Mouse (Mus musculus) kidney, embryonic 15.5 days (tissue): ENCODE measurements at regions not wholly inside any gene's neighbourhood (a gene's known extent, or its start where the extent isn't known, plus 50 kb on each side); places are given as distances from the start of the nearest gene placed in this dataset.
A peak's percentile ranks its signal among the peaks of the same experiment; 100 is the strongest.
"Not testable (repeated sequence)": the region's sequence is repeated elsewhere in the genome, so short reads cannot be mapped to it uniquely, and the experiment has no call there.

Source experiments
- ATAC-seq: fragments of 200-750 bp; cut with Nextera tagmentation; replicated peaks from 2 replicates; pipeline ENCODE4 v1.8.0; 2017; ENCODE audit warnings: moderate TSS enrichment; ENCODE audit not compliant: low FRiP score
- H3K27ac ChIP-seq: fragments of 300-500 bp; sonication (generic); 2 replicates; pipeline ENCODE4 v1.5.1; 2015; ENCODE audit warnings: mild to moderate bottlenecking, inconsistent platforms
- H3K27me3 ChIP-seq: fragments of 300-500 bp; sonication (generic); 2 replicates; pipeline ENCODE4 v1.6.1; 2015; ENCODE audit warnings: inconsistent platforms
- H3K36me3 ChIP-seq: fragments of 300-500 bp; sonication (generic); 2 replicates; pipeline ENCODE4 v1.6.1; 2015; ENCODE audit warnings: inconsistent platforms
- H3K4me1 ChIP-seq: fragments of 300-500 bp; sonication (generic); 2 replicates; pipeline ENCODE4 v1.6.1; 2015; ENCODE audit warnings: inconsistent platforms
- H3K4me2 ChIP-seq: fragments of 300-500 bp; sonication (generic); 2 replicates; pipeline ENCODE4 v1.6.1; 2015; ENCODE audit warnings: moderate library complexity, mild to moderate bottlenecking, inconsistent platforms
- H3K4me3 ChIP-seq: fragments of 300-500 bp; sonication (generic); replicated peaks from 2 replicates; pipeline ENCODE4 v1.5.1; 2015; ENCODE audit warnings: mild to moderate bottlenecking, inconsistent platforms
- H3K9ac ChIP-seq: fragments of 300-500 bp; sonication (generic); 2 replicates; pipeline ENCODE4 v1.6.1; 2015; ENCODE audit warnings: mild to moderate bottlenecking, inconsistent platforms
- H3K9me3 ChIP-seq: fragments of 300-500 bp; sonication (generic); replicated peaks from 2 replicates; pipeline ENCODE4 v1.6.1; 2016; ENCODE audit warnings: inconsistent platforms
- WGBS: fragments of 180-500 bp; shearing (Covaris S2); methylation state at CpG from one replicate; pipeline ENCODE4 v1.1.7; 2015; ENCODE audit warnings: mixed read lengths; 5-methylcytosine and 5-hydroxymethylcytosine counted together

- no peaks in the 10 kb centered on the region for H3K36me3 ChIP-seq
- H3K27me3 ChIP-seq: no peaks in the 10 kb centered on the region
- no peak overlapping the region for H3K4me3 ChIP-seq
- no peaks in the 10 kb centered on the region for H3K9me3 ChIP-seq
- H3K4me2 ChIP-seq: no peak overlapping the region
- no peak overlapping the region for H3K9ac ChIP-seq
- H3K4me1 ChIP-seq: peaks cover 44% of the 10 kb centered on the region
- no peak overlapping the region for H3K27ac ChIP-seq
- WGBS: 70% methylated on average over 3 of the region's 3 CpGs
- no peak for ATAC-seq
Measured at GRCm38 (mm10) chr17:79977154-79977571, 81.2 kb upstream of the Atl2 start.

- Histone ChIP-seq H3K36me3 (no peaks in the 10 kb centered on the region), H3K9me3 (no peaks in the 10 kb centered on the region), H3K4me1 (peaks cover 43% of the 10 kb centered on the region), H3K9ac (no peak overlapping the region), H3K4me2 (peak overlapping the region; percentile 53), H3K27me3 (no peaks in the 10 kb centered on the region), H3K27ac (no peak overlapping the region), H3K4me3 (0 out of 2 replicates have a peak overlapping the region, but pooled peaks have one; percentile 31)
- WGBS: 77% methylated on average over 5 of the region's 5 CpGs
- no peak for ATAC-seq
Measured at GRCm38 (mm10) chr17:79976518-79977100, 80.7 kb upstream of the Atl2 start.

- no peak; the same call in 1 of the 2 replicates for ATAC-seq
- H3K9me3 ChIP-seq: no peaks in the 10 kb centered on the region
- 28% methylated on average over 11 of the region's 11 CpGs for WGBS
- peaks cover 45% of the 10 kb centered on the region for H3K4me1 ChIP-seq
- H3K27ac ChIP-seq: no peak overlapping the region
- no peaks in the 10 kb centered on the region for H3K36me3 ChIP-seq
- peak overlapping the region; percentile 31; the same call in 1 of the 2 replicates for H3K4me3 ChIP-seq
- no peaks in the 10 kb centered on the region for H3K27me3 ChIP-seq
- H3K9ac ChIP-seq: no peak overlapping the region
- peak overlapping the region; percentile 53 for H3K4me2 ChIP-seq
Measured at GRCm38 (mm10) chr17:79975997-79976443, 80.1 kb upstream of the Atl2 start.

GRCm38 (mm10) chr17:79975150-79975757 is 79.3 kb upstream of the Atl2 start:
- H3K4me2 ChIP-seq: peak overlapping the region; percentile 53
- H3K9ac ChIP-seq, H3K27me3 ChIP-seq, H3K27ac ChIP-seq, H3K36me3 ChIP-seq, H3K9me3 ChIP-seq: not testable (repeated sequence)
- ATAC-seq: peak; percentile 46; the same call in 1 of the 2 replicates
- WGBS: 13% methylated on average over 16 of the region's 16 CpGs
- peaks cover 39% of the 10 kb centered on the region for H3K4me1 ChIP-seq
- H3K4me3 ChIP-seq: peak overlapping the region; percentile 31

GRCm38 (mm10) chr17:79971721-79972336 is 75.9 kb upstream of the Atl2 start:
- WGBS: 58% methylated on average over 8 of the region's 8 CpGs
- H3K27ac ChIP-seq: no peak overlapping the region
- no peaks in the 10 kb centered on the region for H3K9me3 ChIP-seq
- peaks cover 45% of the 10 kb centered on the region for H3K4me1 ChIP-seq
- H3K4me3 ChIP-seq: no peak overlapping the region
- no peak overlapping the region for H3K4me2 ChIP-seq
- H3K27me3 ChIP-seq: no peaks in the 10 kb centered on the region
- ATAC-seq: no peak
- H3K36me3 ChIP-seq: no peaks in the 10 kb centered on the region
- no peak overlapping the region for H3K9ac ChIP-seq

- Histone ChIP-seq H3K27me3 (no peaks in the 10 kb centered on the region), H3K4me3 (no peak overlapping the region), H3K27ac (no peak overlapping the region), H3K9me3 (no peaks in the 10 kb centered on the region), H3K36me3 (no peaks in the 10 kb centered on the region), H3K9ac (no peak overlapping the region), H3K4me2 (no peak overlapping the region), H3K4me1 (peaks cover 24% of the 10 kb centered on the region)
- no peak; the same call in 1 of the 2 replicates for ATAC-seq
- 39% methylated on average over 7 of the region's 7 CpGs for WGBS
Measured at GRCm38 (mm10) chr17:79969500-79969972, 73.6 kb upstream of the Atl2 start.

- no peak overlapping the region for H3K9ac ChIP-seq
- H3K27ac ChIP-seq: no peak overlapping the region
- H3K4me2 ChIP-seq: no peak overlapping the region
- 72% methylated on average over 9 of the region's 9 CpGs for whole genome bisulfite sequencing
- H3K9me3 ChIP-seq: no peaks in the 10 kb centered on the region
- H3K27me3 ChIP-seq: no peaks in the 10 kb centered on the region
- no peak for ATAC-seq
- no peak overlapping the region for H3K4me3 ChIP-seq
- peaks cover 24% of the 10 kb centered on the region for H3K4me1 ChIP-seq
- no peaks in the 10 kb centered on the region for H3K36me3 ChIP-seq
Measured at GRCm38 (mm10) chr17:79968819-79969218, 72.9 kb upstream of the Atl2 start.

- ATAC-seq: no peak
- Histone ChIP-seq H3K4me3 (no peak overlapping the region), H3K36me3 (no peaks in the 10 kb centered on the region), H3K9me3 (no peaks in the 10 kb centered on the region), H3K27ac (no peak overlapping the region), H3K4me1 (peaks cover 23% of the 10 kb centered on the region), H3K4me2 (no peak overlapping the region), H3K9ac (no peak overlapping the region), H3K27me3 (no peaks in the 10 kb centered on the region)
- WGBS: 45% methylated on average over 6 of the region's 6 CpGs
Measured at GRCm38 (mm10) chr17:79966981-79967380, 71.1 kb upstream of the Atl2 start.

- Histone ChIP-seq H3K27me3 (no peaks in the 10 kb centered on the region), H3K9ac (no peak overlapping the region), H3K9me3 (no peaks in the 10 kb centered on the region), H3K36me3 (no peaks in the 10 kb centered on the region), H3K4me2 (no peak overlapping the region), H3K4me3 (no peak overlapping the region), H3K4me1 (peaks cover 23% of the 10 kb centered on the region), H3K27ac (no peak overlapping the region)
- WGBS: 83% methylated on average over 8 of the region's 8 CpGs
- ATAC-seq: no peak
Measured at GRCm38 (mm10) chr17:79965625-79966024, 69.7 kb upstream of the Atl2 start.

GRCm38 (mm10) chr17:79964850-79965249 is 68.9 kb upstream of the Atl2 start:
- H3K4me1 ChIP-seq: peaks cover 25% of the 10 kb centered on the region
- H3K4me3 ChIP-seq: no peak overlapping the region
- whole genome bisulfite sequencing: 82% methylated on average over 8 of the region's 8 CpGs
- H3K9me3 ChIP-seq: no peaks in the 10 kb centered on the region
- no peaks in the 10 kb centered on the region for H3K27me3 ChIP-seq
- ATAC-seq: no peak
- no peaks in the 10 kb centered on the region for H3K36me3 ChIP-seq
- no peak overlapping the region for H3K9ac ChIP-seq
- H3K4me2 ChIP-seq: no peak overlapping the region
- no peak overlapping the region for H3K27ac ChIP-seq

- Histone ChIP-seq H3K4me3 (no peak overlapping the region), H3K9me3 (no peaks in the 10 kb centered on the region), H3K36me3 (no peaks in the 10 kb centered on the region), H3K27me3 (no peaks in the 10 kb centered on the region), H3K27ac (no peak overlapping the region), H3K4me1 (peaks cover 22% of the 10 kb centered on the region), H3K4me2 (no peak overlapping the region), H3K9ac (no peak overlapping the region)
- ATAC-seq: no peak
- WGBS: 69% methylated on average over 2 of the region's 2 CpGs
Measured at GRCm38 (mm10) chr17:79963330-79963729, 67.4 kb upstream of the Atl2 start.

GRCm38 (mm10) chr17:79961391-79961790 is 65.5 kb upstream of the Atl2 start:
- Histone ChIP-seq H3K9me3 (no peaks in the 10 kb centered on the region), H3K27ac (no peak overlapping the region), H3K27me3 (no peaks in the 10 kb centered on the region), H3K4me2 (no peak overlapping the region), H3K4me1 (peaks cover 22% of the 10 kb centered on the region), H3K9ac (no peak overlapping the region), H3K36me3 (no peaks in the 10 kb centered on the region), H3K4me3 (no peak overlapping the region)
- WGBS: 39% methylated on average over 9 of the region's 9 CpGs
- no peak for ATAC-seq
